7 mouse cellular contexts compared by ENCODE assay signal in genomic region chr7:82274011-82274709, GRCm38 (mm10).
DNase-seq lines count a peak whose midpoint lies in the region; ATAC-seq and TF ChIP-seq lines count a peak whose summit lies in the region.

No protein-coding gene starts in this region.

- ATAC-seq in forebrain, embryonic 15.5 days (replicated peaks): peak; percentile 54; the same call in 1 of the 2 replicates
- no peak for ATAC-seq in lung, embryonic 14.5 days (ENCODE audit: insufficient read depth)

- peak; percentile 43 for DNase-seq in urinary bladder, postnatal 25 days (ENCODE audit: low spot score)
- no peak for DNase-seq in urinary bladder, postnatal 10 days (ENCODE audit: low spot score)
- DNase-seq in brain, adult 2 months (ENCODE audit: low read depth, low spot score): peak; percentile 78
- DNase-seq in kidney, adult 8-10 months: peak; percentile 25 to 51
- peak; percentile 81 for DNase-seq in lung, embryonic 14.5 days
- peak; percentile 58 for DNase-seq in right cerebral cortex, postnatal 14 days

- 57% methylated on average over 19 of the region's 19 CpGs for WGBS in forebrain, embryonic 15.5 days
- WGBS in lung, embryonic 14.5 days: 36% methylated on average over 19 of the region's 19 CpGs

- no peaks in the 10 kb centered on the region for H3K27me3 ChIP-seq in forebrain, embryonic 15.5 days
- H3K27me3 ChIP-seq in lung, embryonic 14.5 days (ENCODE audit: insufficient read depth, low read length): no peaks in the 10 kb centered on the region

- no peak overlapping the region for H3K4me3 ChIP-seq in forebrain, embryonic 15.5 days
- H3K4me3 ChIP-seq in lung, embryonic 14.5 days (ENCODE audit: low read depth, low read length): no peak overlapping the region

- H3K36me3 ChIP-seq in forebrain, embryonic 15.5 days: no peaks in the 10 kb centered on the region
- H3K36me3 ChIP-seq in lung, embryonic 14.5 days (ENCODE audit: insufficient read depth): no peaks in the 10 kb centered on the region

- H3K4me1 ChIP-seq in forebrain, embryonic 15.5 days: no peaks in the 10 kb centered on the region
- H3K4me1 ChIP-seq in lung, embryonic 14.5 days (ENCODE audit: insufficient read depth): no peaks in the 10 kb centered on the region

- H3K9me3 ChIP-seq in forebrain, embryonic 15.5 days: no peaks in the 10 kb centered on the region
- no peaks in the 10 kb centered on the region for H3K9me3 ChIP-seq in lung, embryonic 14.5 days (ENCODE audit: low read depth, low read length)

- H3K27ac ChIP-seq in forebrain, embryonic 15.5 days (replicated peaks): no peak overlapping the region
- no peak overlapping the region for H3K27ac ChIP-seq in lung, embryonic 14.5 days (ENCODE audit: low read depth)

- H3K9ac ChIP-seq in forebrain, embryonic 15.5 days (replicated peaks): no peak overlapping the region
- no peak overlapping the region for H3K9ac ChIP-seq in lung, embryonic 14.5 days

- TF ChIP-seq CTCF in lung, embryonic 14.5 days (IDR thresholded peaks at IDR 0.05; ENCODE audit: low read depth): peak; percentile 86

- no peak overlapping the region for H3K4me2 ChIP-seq in forebrain, embryonic 15.5 days (replicated peaks)
- H3K4me2 ChIP-seq in lung, embryonic 14.5 days: no peak overlapping the region
